Mouse (Mus musculus) bone marrow, adult 2 months (tissue): ENCODE measurements around the gene Tcte2. TPM values are rescaled to one million over a fixed set of nuclear protein-coding genes. Genes with fewer than 3 reads are reported as not detected.

Experiments used
- H3K27ac ChIP-seq: fragments of 200-500 bp; 2 replicates; pipeline ENCODE4 v1.5.1; 2012; ENCODE audit warnings: low read depth, mild to moderate bottlenecking, control low read depth, inconsistent platforms, low read length; ENCODE audit not compliant: control insufficient read depth, poor library complexity, insufficient read depth
- H3K4me1 ChIP-seq: fragments of 200-500 bp; 2 replicates; pipeline ENCODE4 v1.6.1; 2011; ENCODE audit warnings: low read length; ENCODE audit not compliant: control insufficient read depth, insufficient read depth
- H3K4me3 ChIP-seq: fragments of 200-500 bp; replicated peaks from 2 replicates; pipeline ENCODE3; 2011; ENCODE audit warnings: mild to moderate bottlenecking, low read depth, low read length, control low read depth; ENCODE audit not compliant: control insufficient read depth
- CTCF ChIP-seq: fragments of 200-500 bp; IDR thresholded peaks from 2 replicates; pipeline ENCODE4 v1.5.1; 2011; ENCODE audit warnings: low read length, control low read depth; ENCODE audit not compliant: control insufficient read depth, insufficient read depth
- POLR2A ChIP-seq: fragments of 200-500 bp; IDR thresholded peaks from 2 replicates; pipeline ENCODE4 v1.6.1; 2011; ENCODE audit warnings: low read depth, mild to moderate bottlenecking, control low read depth, low read length, borderline replicate concordance; ENCODE audit not compliant: control insufficient read depth
- WGBS: fragments of 180-500 bp; shearing (Covaris S2); methylation state at CpG from one replicate; pipeline ENCODE4 v1.1.7; 2018; 5-methylcytosine and 5-hydroxymethylcytosine counted together
- polyA plus RNA-seq: library from polyadenylated mRNA; stranded (reverse); fragments of >200 nt; gene quantifications from 2 replicates; pipeline ENCODE4 v1.2.4, GENCODE M21; 2011; ENCODE audit warnings: low replicate concordance; ENCODE audit not compliant: missing spikeins, insufficient read depth, insufficient read length

Tcte2 gene
- polyA plus RNA-seq, 1 experiment = 4.1 TPM

- 2% methylated on average over 15 of the region's 15 CpGs for WGBS
- H3K27ac ChIP-seq = peak overlapping the region; percentile 90
- peak; percentile 33; the same call in 1 of the 2 replicates for TF ChIP-seq POLR2A
- no peak for TF ChIP-seq CTCF
- peaks cover 13% of the 10 kb centered on the region for H3K4me1 ChIP-seq
- H3K4me3 ChIP-seq = peak overlapping the region; percentile 30
Measured at GRCm38 (mm10) chr17:13683411-13684174, 78.0 kb downstream of the Tcte2 start.

GRCm38 (mm10) chr17:13683027-13683410 lies 78.6 kb downstream of the Tcte2 start:
- Histone ChIP-seq H3K4me3 (no peak overlapping the region), H3K4me1 (peaks cover 13% of the 10 kb centered on the region), H3K27ac (peak overlapping the region; percentile 21; the same call in 1 of the 2 replicates)
- 17% methylated on average over 4 of the region's 4 CpGs for WGBS
- TF ChIP-seq POLR2A = no peak
- TF ChIP-seq CTCF = no peak

GRCm38 (mm10) chr17:13682378-13683026 lies 79.1 kb downstream of the Tcte2 start:
- 4% methylated on average over 9 of the region's 9 CpGs for WGBS
- no peak for TF ChIP-seq POLR2A
- TF ChIP-seq CTCF = no peak
- peak overlapping the region; percentile 21; the same call in 1 of the 2 replicates for H3K27ac ChIP-seq
- H3K4me3 ChIP-seq = no peak overlapping the region
- peaks cover 13% of the 10 kb centered on the region for H3K4me1 ChIP-seq

- Histone ChIP-seq H3K27ac (no peak overlapping the region), H3K4me3 (no peak overlapping the region), H3K4me1 (peaks cover 13% of the 10 kb centered on the region)
- 76% methylated on average over 6 of the region's 6 CpGs for WGBS
- peak; percentile 42; the same call in 1 of the 2 replicates for TF ChIP-seq CTCF
- TF ChIP-seq POLR2A = no peak
Measured at GRCm38 (mm10) chr17:13681686-13682085, 79.9 kb downstream of the Tcte2 start.

GRCm38 (mm10) chr17:13681126-13681525 lies 80.5 kb downstream of the Tcte2 start:
- 85% methylated on average over 6 of the region's 6 CpGs for WGBS

GRCm38 (mm10) chr17:13680318-13680717 lies 81.3 kb downstream of the Tcte2 start:
- TF ChIP-seq CTCF (no peak), POLR2A (no peak)
- peaks cover 8% of the 10 kb centered on the region; the same call in 1 of the 2 replicates for H3K4me1 ChIP-seq
- H3K4me3 ChIP-seq = no peak overlapping the region
- no peak overlapping the region for H3K27ac ChIP-seq
- WGBS = 72% methylated on average over 4 of the region's 4 CpGs

More at GRCm38 (mm10) chr17:13681126-13681525, 80.5 kb downstream of the Tcte2 start:
- Histone ChIP-seq H3K27ac (no peak overlapping the region), H3K4me3 (no peak overlapping the region), H3K4me1 (peaks cover 10% of the 10 kb centered on the region)
- TF ChIP-seq POLR2A (no peak), CTCF (no peak)

GRCm38 (mm10) chr17:13679725-13680124 lies 81.9 kb downstream of the Tcte2 start:
- 80% methylated on average over 6 of the region's 6 CpGs for WGBS
- TF ChIP-seq CTCF = no peak
- H3K4me3 ChIP-seq = no peak overlapping the region
- peaks cover 6% of the 10 kb centered on the region; the same call in 1 of the 2 replicates for H3K4me1 ChIP-seq
- H3K27ac ChIP-seq = no peak overlapping the region
